Mouse (Mus musculus): ENCODE measurements around the gene Slit3.

The Slit3 gene

GRCm38 (mm10) chr11:35704927-35705326, 583.9 kb downstream of the Slit3 start:
- no peak for DNase-seq

DNA sequence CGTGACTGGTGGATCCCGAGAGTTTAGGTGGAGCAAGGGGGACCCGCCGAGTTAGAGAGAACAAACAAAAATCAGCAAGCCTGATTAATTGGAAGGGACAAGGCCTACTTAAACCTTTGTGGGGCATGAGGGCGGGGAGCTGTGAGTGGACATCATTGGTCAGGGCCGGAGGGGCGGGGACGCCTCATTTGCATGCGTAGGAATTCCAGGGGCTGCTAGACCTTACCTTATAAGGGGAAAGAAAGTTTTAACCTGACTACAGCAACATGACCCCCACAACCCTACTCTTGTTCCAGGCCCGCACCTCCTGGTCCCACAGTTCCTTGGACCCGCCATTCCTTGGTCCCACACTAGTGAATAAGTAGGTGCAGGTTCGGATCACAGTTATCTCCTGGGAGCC, 586.4 kb downstream of the Slit3 start:
- DNase-seq = no peak

DNA sequence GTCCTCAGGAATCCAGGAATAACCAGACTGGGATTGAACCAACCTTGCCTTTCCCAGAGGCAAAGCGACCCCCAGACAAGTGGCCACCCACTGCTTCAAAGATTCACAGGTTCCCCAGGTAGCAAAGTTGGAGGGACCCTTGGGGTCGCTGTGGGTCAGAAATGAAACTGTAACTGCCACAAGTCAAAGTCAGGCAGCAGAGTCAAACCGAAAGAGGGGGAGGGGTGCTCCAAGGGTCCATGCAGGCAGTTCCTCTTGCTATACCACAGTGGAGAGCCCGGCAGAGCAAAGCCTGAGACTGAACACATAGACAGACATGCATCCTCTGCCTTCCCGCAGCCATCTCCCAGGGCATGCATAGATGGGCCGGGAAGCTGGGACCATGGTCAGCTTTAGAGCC, 590.3 kb downstream of the Slit3 start:
- no peak for DNase-seq

DNA sequence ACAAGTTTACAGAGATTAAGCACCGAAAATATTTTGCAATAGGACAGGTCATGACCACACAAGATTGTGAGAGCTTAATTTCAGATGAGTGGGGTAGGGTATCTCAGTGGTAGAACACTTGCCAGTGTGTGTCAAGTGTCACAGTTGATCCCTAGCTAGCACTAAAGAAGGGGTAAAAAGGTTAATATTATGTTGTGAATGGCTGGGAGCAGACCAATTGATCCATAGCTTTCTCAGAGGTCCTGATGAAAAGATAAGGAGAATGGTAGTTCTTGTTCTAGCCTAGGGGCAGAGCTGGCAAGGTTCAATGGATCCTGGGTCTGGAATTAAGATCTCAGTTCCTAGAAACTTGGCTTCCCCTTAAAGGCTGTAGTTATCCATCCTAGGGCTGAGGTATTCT, 597.9 kb downstream of the Slit3 start:
- DNase-seq = no peak

DNA sequence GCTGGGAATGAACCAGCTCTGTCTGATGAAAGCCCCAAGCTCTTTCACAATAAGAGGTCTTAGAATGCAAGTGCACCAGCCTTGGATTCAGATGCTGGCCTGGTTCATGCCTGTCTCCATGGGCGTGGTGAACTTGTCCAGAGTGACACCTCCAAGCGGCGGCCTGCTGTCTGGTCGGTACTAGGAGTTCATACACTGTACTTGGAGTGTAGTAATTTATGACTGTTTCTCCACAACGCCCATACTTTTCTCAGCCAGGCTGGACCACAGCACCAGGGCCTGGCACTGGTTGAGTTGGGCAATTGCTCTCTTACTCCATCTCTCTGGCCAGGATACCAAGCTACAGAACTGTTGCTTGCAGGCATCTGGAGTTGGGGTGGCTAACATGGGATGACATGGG, 602.9 kb downstream of the Slit3 start:
- DNase-seq = no peak

DNA sequence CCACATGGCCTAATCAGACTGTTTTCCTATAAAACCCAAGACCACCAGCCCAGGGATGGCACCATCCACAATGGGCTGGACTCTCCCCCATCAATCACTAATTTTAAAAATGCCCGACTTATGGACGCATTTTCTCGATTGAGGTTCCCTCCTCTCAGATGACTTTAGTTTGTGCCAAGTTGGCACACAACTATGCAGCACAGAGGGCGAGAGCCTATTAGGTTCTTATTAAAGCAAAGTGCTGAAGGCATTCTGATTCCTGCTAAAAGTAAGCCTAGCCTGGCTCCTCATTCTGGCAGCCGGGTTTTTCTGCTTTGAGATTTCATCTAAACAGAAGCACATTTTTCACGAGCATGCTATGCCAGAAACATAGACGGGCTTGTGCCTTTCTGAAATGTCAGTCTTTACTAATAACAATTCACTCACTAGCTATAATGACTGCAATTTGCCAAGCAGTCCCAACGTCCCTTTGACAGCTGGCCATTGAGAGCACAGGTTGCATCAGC, 605.4 kb downstream of the Slit3 start:
- no peak for DNase-seq

DNA sequence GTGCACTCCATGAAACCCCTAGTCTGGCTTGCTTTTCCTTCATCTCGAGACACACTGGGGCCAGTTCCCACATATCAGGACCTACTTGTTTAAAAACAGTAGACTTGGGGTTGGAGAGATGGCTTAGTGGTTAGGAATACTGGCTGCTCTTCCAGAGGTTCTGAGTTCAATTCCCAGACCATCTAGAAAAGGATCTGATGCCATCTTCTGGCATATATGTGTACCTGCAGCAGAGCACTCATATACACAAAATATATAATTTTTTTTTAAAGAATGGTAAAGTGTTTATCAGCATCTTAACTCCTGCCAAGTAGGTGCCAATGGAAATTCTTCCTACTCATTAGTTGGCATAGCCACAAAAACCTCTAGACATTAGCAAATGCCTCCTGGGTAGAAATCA, 607.2 kb downstream of the Slit3 start:
- no peak for DNase-seq

- no peak for DNase-seq
Observed at GRCm38 (mm10) chr11:35729186-35729585, 608.2 kb downstream of the Slit3 start.

GRCm38 (mm10) chr11:35732366-35732765, 611.3 kb downstream of the Slit3 start:
- no peak for DNase-seq

GRCm38 (mm10) chr11:35736817-35737216, 615.8 kb downstream of the Slit3 start:
- DNase-seq = no peak

DNA sequence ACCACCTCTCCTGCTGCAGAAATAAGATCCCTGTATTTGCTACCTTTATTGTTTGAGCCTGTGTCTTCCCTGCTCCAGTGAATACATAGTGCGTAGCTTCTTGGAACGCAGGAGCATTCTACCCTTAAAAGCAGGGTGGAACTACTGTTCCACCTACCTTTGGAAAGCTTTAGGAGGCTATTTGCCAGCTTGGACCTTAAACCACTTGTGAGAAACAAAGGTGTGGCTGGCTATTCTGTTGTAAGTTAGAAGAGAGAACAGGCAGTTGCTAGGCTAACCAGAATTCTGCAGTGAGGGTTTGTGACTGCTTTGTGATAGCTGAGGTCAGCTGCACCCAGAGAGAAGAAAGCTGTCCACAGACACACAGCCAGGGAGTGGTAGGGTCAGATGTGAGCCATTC, 616.2 kb downstream of the Slit3 start:
- DNase-seq = peak; percentile 54

- no peak for DNase-seq
Observed at GRCm38 (mm10) chr11:35738102-35738501, 617.1 kb downstream of the Slit3 start.

- no peak for DNase-seq
Observed at GRCm38 (mm10) chr11:35743586-35743985, 622.6 kb downstream of the Slit3 start.

DNA sequence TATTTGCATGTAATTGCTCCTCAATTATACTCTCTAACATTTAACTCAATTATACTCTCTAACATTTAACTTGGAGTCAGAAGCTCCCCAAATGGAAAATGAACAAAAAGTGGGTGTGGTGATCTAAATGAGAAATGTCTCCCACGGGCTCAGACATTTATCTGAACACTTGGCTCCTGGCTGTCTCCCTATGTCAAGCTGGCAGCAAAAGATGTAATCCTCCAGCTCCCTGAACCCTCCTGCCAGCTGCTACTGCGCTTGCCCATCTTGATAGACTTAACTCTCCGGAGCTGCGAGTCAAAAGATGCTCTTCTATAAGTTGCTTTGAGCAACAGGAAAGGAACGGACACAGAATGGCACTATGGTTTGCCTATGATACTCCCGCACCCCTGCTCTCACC, 623.5 kb downstream of the Slit3 start:
- no peak for DNase-seq

DNA sequence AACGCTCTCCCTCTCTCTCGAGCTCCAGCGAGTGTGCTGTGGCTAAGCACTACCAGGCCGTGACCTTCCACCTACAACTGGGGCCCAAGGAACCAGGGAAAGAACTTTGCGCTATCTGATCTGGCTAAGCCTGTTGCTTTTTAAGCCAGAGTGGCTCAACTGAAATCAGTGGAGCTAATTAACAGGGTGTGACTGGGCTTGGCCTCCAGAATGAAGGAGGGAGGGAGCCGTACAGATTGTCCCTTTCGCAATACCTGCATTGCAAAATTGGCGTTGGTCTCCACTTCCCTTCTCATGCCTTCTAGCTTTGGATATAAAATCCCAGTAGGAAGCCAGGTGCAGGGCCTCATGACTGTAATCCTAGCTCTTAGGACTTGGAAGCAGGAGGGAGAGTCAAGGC, 629.6 kb downstream of the Slit3 start:
- DNase-seq = peak; percentile 92

- DNase-seq = no peak
Observed at GRCm38 (mm10) chr11:35754906-35755418, 633.9 kb downstream of the Slit3 start.

- no peak for DNase-seq
Observed at GRCm38 (mm10) chr11:35755546-35755945, 634.5 kb downstream of the Slit3 start.

GRCm38 (mm10) chr11:35756411-35757303, 635.6 kb downstream of the Slit3 start:
- DNase-seq = no peak
